Mouse (Mus musculus) limb, embryonic 11.5 days (tissue): ENCODE data around the gene Tceanc2. TPM values are rescaled to one million over a fixed set of nuclear protein-coding genes. Genes with fewer than 3 reads are reported as not detected.
"Not testable (repeated sequence)": the region's sequence is repeated elsewhere in the genome, so short reads cannot be mapped to it uniquely, and the experiment has no call there.

Experiments
- ATAC-seq: fragments of 200-750 bp; cut with Nextera tagmentation; 2 replicates; pipeline ENCODE4 v1.8.0; 2017; ENCODE audit warnings: low read depth; ENCODE audit not compliant: insufficient number of reproducible peaks, low FRiP score, low TSS enrichment
- DNase-seq: peaks from one replicate; pipeline ENCODE4 v3.0.0-alpha.2; 2015; ENCODE audit warnings: low spot score
- H3K27ac ChIP-seq: fragments of 300-500 bp; sonication (generic); replicated peaks from 2 replicates; pipeline ENCODE4 v1.5.1; 2014; ENCODE audit warnings: low read depth, mild to moderate bottlenecking, low read length
- H3K27me3 ChIP-seq: fragments of 300-500 bp; sonication (generic); 2 replicates; pipeline ENCODE4 v1.6.1; 2014; ENCODE audit warnings: mild to moderate bottlenecking, low read length, mixed read lengths; ENCODE audit not compliant: control insufficient read depth, insufficient read depth
- H3K36me3 ChIP-seq: fragments of 300-500 bp; sonication (generic); 2 replicates; pipeline ENCODE4 v1.6.1; 2014; ENCODE audit warnings: mild to moderate bottlenecking, low read length, moderate library complexity, mixed read lengths; ENCODE audit not compliant: control insufficient read depth, insufficient read depth
- H3K4me1 ChIP-seq: fragments of 300-500 bp; sonication (generic); 2 replicates; pipeline ENCODE4 v1.6.1; 2014; ENCODE audit warnings: low read length, mixed read lengths; ENCODE audit not compliant: control insufficient read depth, insufficient read depth
- H3K4me2 ChIP-seq: fragments of 300-500 bp; sonication (generic); 2 replicates; pipeline ENCODE4 v1.6.1; 2014; ENCODE audit warnings: low read depth, mild to moderate bottlenecking, moderate library complexity; ENCODE audit not compliant: severe bottlenecking
- H3K4me3 ChIP-seq: fragments of 300-500 bp; sonication (generic); 2 replicates; pipeline ENCODE4 v1.5.1; 2014; ENCODE audit warnings: low read depth, low read length
- H3K9ac ChIP-seq: fragments of 300-500 bp; sonication (generic); 2 replicates; pipeline ENCODE4 v1.6.1; 2014; ENCODE audit warnings: mild to moderate bottlenecking, low read length
- H3K9me3 ChIP-seq: fragments of 300-500 bp; sonication (generic); 2 replicates; pipeline ENCODE4 v1.6.1; 2016; ENCODE audit warnings: low read length; ENCODE audit not compliant: control insufficient read depth
- WGBS: fragments of 180-500 bp; shearing (Covaris S2); extraction: QIAGEN DNeasy Blood & Tissue Kit; methylation state at CpG from one replicate; pipeline ENCODE4 v1.1.7; 2014; 5-methylcytosine and 5-hydroxymethylcytosine counted together
- polyA plus RNA-seq: library from polyadenylated mRNA; unstranded; fragments of >200 nt; fragmentation: Nextera tagmentation; extraction: Ambion mirVana; gene quantifications from 2 replicates; pipeline ENCODE4 v1.2.1, GENCODE M21; 2014

Tceanc2 gene
- polyA plus RNA-seq, 1 experiment from 2014 or later, result 19.1 TPM

GRCm38 (mm10) chr4:107119056-107119455 lies 59.9 kb downstream of the Tceanc2 start:
- DNase-seq (no peak), ATAC-seq (no peak)
- Histone ChIP-seq H3K4me2 (no peak overlapping the region), H3K9me3 (no peaks in the 10 kb centered on the region), H3K4me1 (peaks cover 9% of the 10 kb centered on the region), H3K9ac (no peak overlapping the region), H3K27me3 (no peaks in the 10 kb centered on the region), H3K36me3 (no peaks in the 10 kb centered on the region), H3K4me3 (no peak overlapping the region), H3K27ac (no peak overlapping the region)
- 81% methylated on average over 3 of the region's 4 CpGs for WGBS

- ATAC-seq, result no peak
- Histone ChIP-seq H3K4me2 (no peak overlapping the region), H3K9me3 (no peaks in the 10 kb centered on the region), H3K36me3 (no peaks in the 10 kb centered on the region), H3K4me1 (peaks cover 11% of the 10 kb centered on the region), H3K9ac (no peak overlapping the region), H3K27ac (no peak overlapping the region), H3K27me3 (no peaks in the 10 kb centered on the region), H3K4me3 (no peak overlapping the region)
- DNase-seq, result no peak
- 83% methylated on average over 2 of the region's 2 CpGs for whole genome bisulfite sequencing
Measured at GRCm38 (mm10) chr4:107117741-107118385, 61.1 kb downstream of the Tceanc2 start.

GRCm38 (mm10) chr4:107114278-107114677 lies 64.6 kb downstream of the Tceanc2 start:
- no peaks in the 10 kb centered on the region for H3K36me3 ChIP-seq
- 16% methylated on average over 8 of the region's 8 CpGs for WGBS
- H3K9me3 ChIP-seq, result no peaks in the 10 kb centered on the region
- peaks cover 9% of the 10 kb centered on the region for H3K4me1 ChIP-seq
- DNase-seq, result no peak
- no peak overlapping the region for H3K9ac ChIP-seq
- no peak overlapping the region for H3K27ac ChIP-seq
- H3K4me2 ChIP-seq, result no peak overlapping the region
- no peak overlapping the region for H3K4me3 ChIP-seq
- no peaks in the 10 kb centered on the region for H3K27me3 ChIP-seq
- ATAC-seq, result no peak

GRCm38 (mm10) chr4:107109181-107109580 lies 69.7 kb downstream of the Tceanc2 start:
- not testable (repeated sequence) for H3K36me3 ChIP-seq, H3K4me2 ChIP-seq, H3K9me3 ChIP-seq, H3K27ac ChIP-seq, H3K4me3 ChIP-seq, ATAC-seq, H3K27me3 ChIP-seq, DNase-seq, H3K9ac ChIP-seq
- WGBS, result 95% methylated on average over 6 of the region's 6 CpGs
- peaks cover 14% of the 10 kb centered on the region for H3K4me1 ChIP-seq

- no peak overlapping the region; the same call in 1 of the 2 replicates for H3K9ac ChIP-seq
- H3K27ac ChIP-seq, result peak overlapping the region; percentile 62
- H3K36me3 ChIP-seq, result no peaks in the 10 kb centered on the region
- H3K4me3 ChIP-seq, result no peak overlapping the region
- peak; percentile 60 for DNase-seq
- 0 out of 2 replicates have a peak, but pooled peaks have one; percentile 18 for ATAC-seq
- peaks cover 11% of the 10 kb centered on the region for H3K4me1 ChIP-seq
- H3K9me3 ChIP-seq, result no peaks in the 10 kb centered on the region
- 25% methylated on average over 13 of the region's 13 CpGs for WGBS
- peak overlapping the region; percentile 20 for H3K4me2 ChIP-seq
- H3K27me3 ChIP-seq, result no peaks in the 10 kb centered on the region
Measured at GRCm38 (mm10) chr4:107108291-107108731, 70.6 kb downstream of the Tceanc2 start.

- Histone ChIP-seq H3K27ac (no peak overlapping the region), H3K4me3 (no peak overlapping the region), H3K4me2 (no peak overlapping the region), H3K9me3 (no peaks in the 10 kb centered on the region), H3K9ac (no peak overlapping the region), H3K4me1 (peaks cover 13% of the 10 kb centered on the region), H3K36me3 (no peaks in the 10 kb centered on the region), H3K27me3 (no peaks in the 10 kb centered on the region)
- 91% methylated on average over 16 of the region's 16 CpGs for WGBS
- DNase-seq (no peak), ATAC-seq (no peak)
Measured at GRCm38 (mm10) chr4:107106777-107107176, 72.1 kb downstream of the Tceanc2 start.

GRCm38 (mm10) chr4:107102220-107102619 lies 76.7 kb downstream of the Tceanc2 start:
- no peak overlapping the region for H3K4me3 ChIP-seq
- no peak for ATAC-seq
- H3K9me3 ChIP-seq, result no peaks in the 10 kb centered on the region
- no peaks in the 10 kb centered on the region for H3K36me3 ChIP-seq
- WGBS, result 82% methylated on average over 8 of the region's 8 CpGs
- no peaks in the 10 kb centered on the region for H3K27me3 ChIP-seq
- H3K9ac ChIP-seq, result no peak overlapping the region; the same call in 1 of the 2 replicates
- no peak overlapping the region for H3K4me2 ChIP-seq
- no peak for DNase-seq
- H3K27ac ChIP-seq, result no peak overlapping the region
- H3K4me1 ChIP-seq, result peaks cover 9% of the 10 kb centered on the region; the same call in 1 of the 2 replicates

GRCm38 (mm10) chr4:107098791-107099525 lies 80.0 kb downstream of the Tceanc2 start:
- Histone ChIP-seq H3K9ac (no peak overlapping the region), H3K4me2 (no peak overlapping the region), H3K27me3 (no peaks in the 10 kb centered on the region), H3K4me3 (no peak overlapping the region), H3K4me1 (peaks cover 26% of the 10 kb centered on the region), H3K36me3 (no peaks in the 10 kb centered on the region), H3K27ac (no peak overlapping the region), H3K9me3 (no peaks in the 10 kb centered on the region)
- WGBS, result 68% methylated on average over 17 of the region's 17 CpGs
- no peak for ATAC-seq
- DNase-seq, result no peak
